Mouse (Mus musculus): ENCODE results near the gene Olfr457. TPM values are rescaled to one million over a fixed set of nuclear protein-coding genes. Genes with fewer than 3 reads are reported as not detected.
"Not testable (repeated sequence)": the region's sequence is repeated elsewhere in the genome, so short reads cannot be mapped to it uniquely, and the experiment has no call there.

The Olfr457 gene
- polyA plus RNA-seq (2014; fragmentation: Nextera tagmentation; extraction: Ambion mirVana), result 0.06 and 0.07 TPM in 2 replicates

DNA sequence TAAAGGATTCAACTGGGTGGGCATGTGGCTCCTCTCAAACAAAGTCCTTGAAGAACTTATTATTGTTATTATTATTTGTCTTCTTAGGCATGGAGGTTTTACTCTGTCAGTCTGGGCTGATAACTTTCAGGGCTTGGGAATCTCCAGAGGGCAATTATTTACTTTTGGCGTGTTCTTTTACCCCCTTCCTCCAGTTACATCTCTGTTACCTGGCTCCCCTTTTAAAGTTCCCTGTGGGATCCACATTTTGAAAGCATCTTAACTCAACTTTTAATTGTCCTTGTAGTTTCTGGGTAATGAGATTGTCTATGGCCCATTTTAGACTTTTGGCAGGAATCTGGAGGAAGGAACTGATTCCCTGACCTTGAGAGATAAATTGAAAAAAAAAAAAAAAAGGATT lies at the start of gene Olfr457:
Gene Olfr457, minus strand, starts transcription at position 101 of the 400 bp plus-strand sequence.
- ATAC-seq (ENCODE audit: low read depth), result no peak
- Histone ChIP-seq H3K9me3 (ENCODE audit: control insufficient read depth, low read length) (no peaks in the 10 kb centered on the region), H3K4me1 (ENCODE audit: control insufficient read depth, insufficient read depth, low read length) (no peaks in the 10 kb centered on the region), H3K4me3 (ENCODE audit: low read depth, low read length) (no peak within 1 kb of the TSS), H3K27me3 (ENCODE audit: control insufficient read depth, insufficient read depth, low read length) (no peaks in the 10 kb centered on the region), H3K36me3 (ENCODE audit: control insufficient read depth, insufficient read depth, low read length) (no peaks in the 10 kb centered on the region), H3K27ac (ENCODE audit: low read depth, low read length) (no peak within 1 kb of the TSS), H3K4me2 (ENCODE audit: low read depth, low read length) (no peak within 1 kb of the TSS), H3K9ac (replicated peaks; ENCODE audit: low read depth, low read length) (no peak within 1 kb of the TSS)
- 81% methylated on average over 1 of the region's 1 CpGs for WGBS

DNA sequence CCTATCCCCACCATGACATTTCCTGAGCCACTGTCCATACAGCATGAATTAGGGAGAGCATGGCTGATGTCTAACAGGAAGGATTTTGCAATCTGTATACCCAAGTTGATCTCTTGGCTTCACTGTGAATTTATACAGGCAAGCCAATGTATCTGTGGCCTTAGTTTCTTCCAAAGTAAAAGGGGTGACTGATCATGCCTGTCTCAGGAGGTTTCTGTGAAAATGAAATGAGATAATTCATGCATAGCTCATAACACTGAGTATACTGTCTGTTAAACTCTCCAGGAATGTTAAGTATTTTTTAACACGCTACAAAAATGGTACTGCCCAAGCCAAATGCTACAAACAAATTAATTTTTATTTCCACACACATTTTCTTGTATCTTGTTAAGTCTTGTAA lies 37.3 kb upstream of the Olfr457 start:
- no peaks in the 10 kb centered on the region for H3K27me3 ChIP-seq (ENCODE audit: control insufficient read depth, insufficient read depth, low read length)
- H3K4me2 ChIP-seq (ENCODE audit: low read depth, low read length), result no peak overlapping the region
- no peak for ATAC-seq (ENCODE audit: low read depth)
- no peaks in the 10 kb centered on the region for H3K4me1 ChIP-seq (ENCODE audit: control insufficient read depth, insufficient read depth, low read length)
- WGBS, result 84% methylated on average over 1 of the region's 1 CpGs
- H3K9ac ChIP-seq (replicated peaks; ENCODE audit: low read depth, low read length), result no peak overlapping the region
- no peak overlapping the region for H3K4me3 ChIP-seq (ENCODE audit: low read depth, low read length)
- no peaks in the 10 kb centered on the region for H3K36me3 ChIP-seq (ENCODE audit: control insufficient read depth, insufficient read depth, low read length)
- H3K27ac ChIP-seq (ENCODE audit: low read depth, low read length), result no peak overlapping the region
- no peaks in the 10 kb centered on the region for H3K9me3 ChIP-seq (ENCODE audit: control insufficient read depth, low read length)

DNA sequence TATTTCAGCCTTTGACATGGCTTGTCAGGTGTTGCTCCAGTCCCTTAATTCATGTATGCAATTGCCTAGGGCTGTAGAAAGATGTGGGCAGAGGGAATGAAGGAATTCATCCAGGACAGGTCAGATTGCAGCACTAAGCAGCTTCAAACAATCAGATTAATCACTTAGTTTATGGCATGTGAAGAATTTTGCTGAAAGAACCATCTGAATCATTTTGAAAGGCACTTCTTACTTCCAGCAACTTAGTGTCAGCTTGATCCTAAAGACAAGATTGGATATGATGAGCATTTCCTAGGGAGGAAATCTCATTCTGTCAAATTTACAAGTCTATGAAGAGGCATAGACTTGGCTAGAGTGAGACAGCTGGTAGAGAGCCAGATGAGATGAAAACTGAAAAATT lies 33.2 kb upstream of the Olfr457 start:
- Histone ChIP-seq H3K4me2 (ENCODE audit: low read depth, low read length) (no peak overlapping the region), H3K9me3 (ENCODE audit: control insufficient read depth, low read length) (no peaks in the 10 kb centered on the region), H3K27ac (ENCODE audit: low read depth, low read length) (no peak overlapping the region), H3K4me1 (ENCODE audit: control insufficient read depth, insufficient read depth, low read length) (no peaks in the 10 kb centered on the region), H3K36me3 (ENCODE audit: control insufficient read depth, insufficient read depth, low read length) (no peaks in the 10 kb centered on the region), H3K9ac (replicated peaks; ENCODE audit: low read depth, low read length) (no peak overlapping the region), H3K27me3 (ENCODE audit: control insufficient read depth, insufficient read depth, low read length) (no peaks in the 10 kb centered on the region), H3K4me3 (ENCODE audit: low read depth, low read length) (no peak overlapping the region)
- no peak for ATAC-seq (ENCODE audit: low read depth)

DNA sequence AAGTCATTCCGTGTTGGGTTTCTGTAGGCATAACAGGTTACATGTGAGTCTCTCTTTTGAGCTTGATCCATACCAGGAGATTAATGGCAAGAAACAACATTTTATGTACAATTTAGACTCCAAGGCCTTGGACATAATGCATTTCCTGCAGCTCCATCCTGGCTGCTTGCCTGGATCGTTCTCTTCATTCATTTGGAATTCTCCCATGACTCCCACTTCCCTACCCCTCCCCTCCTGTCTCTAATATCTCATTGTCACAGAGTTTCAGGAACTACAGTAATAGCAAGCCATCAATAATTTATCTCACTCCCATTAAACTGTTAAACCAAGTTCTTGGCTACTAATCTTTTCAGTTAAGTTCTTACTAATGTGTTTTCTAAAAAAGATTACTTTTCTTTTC lies 27.3 kb upstream of the Olfr457 start:
- Histone ChIP-seq H3K9me3 (ENCODE audit: control insufficient read depth, low read length) (no peaks in the 10 kb centered on the region), H3K4me2 (ENCODE audit: low read depth, low read length) (no peak overlapping the region), H3K4me1 (ENCODE audit: control insufficient read depth, insufficient read depth, low read length) (no peaks in the 10 kb centered on the region), H3K27ac (ENCODE audit: low read depth, low read length) (no peak overlapping the region), H3K4me3 (ENCODE audit: low read depth, low read length) (no peak overlapping the region), H3K9ac (replicated peaks; ENCODE audit: low read depth, low read length) (no peak overlapping the region), H3K27me3 (ENCODE audit: control insufficient read depth, insufficient read depth, low read length) (no peaks in the 10 kb centered on the region), H3K36me3 (ENCODE audit: control insufficient read depth, insufficient read depth, low read length) (no peaks in the 10 kb centered on the region)
- ATAC-seq (ENCODE audit: low read depth), result no peak
- WGBS, result 86% methylated on average over 2 of the region's 2 CpGs

DNA sequence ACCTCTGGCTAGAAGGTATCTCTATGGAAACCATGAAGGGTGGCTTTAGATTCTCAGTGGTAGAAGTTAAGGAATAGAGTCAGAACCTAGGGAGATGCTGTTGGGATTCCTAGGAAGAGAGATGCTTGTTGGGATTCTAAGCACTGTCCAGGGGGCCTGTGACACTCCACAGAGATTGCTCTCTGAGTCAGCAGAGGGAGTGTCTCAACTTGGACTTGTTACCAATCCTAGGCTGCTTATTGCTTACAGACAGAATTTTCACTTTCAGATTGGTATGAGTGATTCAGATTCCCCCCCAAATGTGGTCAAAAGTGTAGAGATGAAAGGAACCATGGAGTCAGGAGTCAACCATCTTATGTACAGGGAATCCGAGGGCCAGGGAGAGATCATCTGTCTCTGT lies 13.6 kb upstream of the Olfr457 start:
- H3K4me1 ChIP-seq (ENCODE audit: control insufficient read depth, insufficient read depth, low read length), result no peaks in the 10 kb centered on the region
- no peaks in the 10 kb centered on the region for H3K36me3 ChIP-seq (ENCODE audit: control insufficient read depth, insufficient read depth, low read length)
- 81% methylated on average over 1 of the region's 1 CpGs for WGBS
- H3K9ac ChIP-seq (replicated peaks; ENCODE audit: low read depth, low read length), result no peak overlapping the region
- no peaks in the 10 kb centered on the region for H3K9me3 ChIP-seq (ENCODE audit: control insufficient read depth, low read length)
- H3K27ac ChIP-seq (ENCODE audit: low read depth, low read length), result no peak overlapping the region
- H3K4me3 ChIP-seq (ENCODE audit: low read depth, low read length), result no peak overlapping the region
- H3K27me3 ChIP-seq (ENCODE audit: control insufficient read depth, insufficient read depth, low read length), result no peaks in the 10 kb centered on the region
- no peak overlapping the region for H3K4me2 ChIP-seq (ENCODE audit: low read depth, low read length)
- ATAC-seq (ENCODE audit: low read depth), result no peak

DNA sequence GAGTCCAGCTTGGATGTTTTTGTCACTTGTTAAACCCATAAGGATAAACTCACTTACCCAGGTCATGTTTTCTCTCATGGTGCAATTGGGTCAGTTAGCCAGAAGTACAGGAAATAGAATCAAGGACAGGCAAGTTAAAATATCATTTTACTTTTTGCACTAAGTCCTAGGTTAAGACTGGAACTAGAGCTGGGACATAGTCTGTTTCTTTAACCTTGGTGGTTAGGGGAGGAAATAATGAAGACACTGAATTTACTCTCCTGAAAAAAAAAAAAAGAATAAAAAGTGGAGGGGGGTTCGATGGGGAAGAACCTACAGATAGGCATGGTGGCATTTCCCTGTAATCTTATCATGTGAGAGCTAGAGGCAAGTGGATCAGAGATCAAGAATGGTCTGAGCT lies 11.0 kb upstream of the Olfr457 start, which contains the start of gene Olfr456:
Gene Olfr456, minus strand, starts transcription at position 101 of the 400 bp plus-strand sequence.
- Histone ChIP-seq H3K9me3 (ENCODE audit: control insufficient read depth, low read length) (no peaks in the 10 kb centered on the region), H3K27me3 (ENCODE audit: control insufficient read depth, insufficient read depth, low read length) (no peaks in the 10 kb centered on the region), H3K4me2 (ENCODE audit: low read depth, low read length) (no peak within 1 kb of the TSS), H3K27ac (ENCODE audit: low read depth, low read length) (no peak within 1 kb of the TSS), H3K9ac (replicated peaks; ENCODE audit: low read depth, low read length) (no peak within 1 kb of the TSS), H3K36me3 (ENCODE audit: control insufficient read depth, insufficient read depth, low read length) (no peaks in the 10 kb centered on the region), H3K4me3 (ENCODE audit: low read depth, low read length) (no peak within 1 kb of the TSS), H3K4me1 (ENCODE audit: control insufficient read depth, insufficient read depth, low read length) (no peaks in the 10 kb centered on the region)
- 90% methylated on average over 1 of the region's 1 CpGs for WGBS
- no peak for ATAC-seq (ENCODE audit: low read depth)

DNA sequence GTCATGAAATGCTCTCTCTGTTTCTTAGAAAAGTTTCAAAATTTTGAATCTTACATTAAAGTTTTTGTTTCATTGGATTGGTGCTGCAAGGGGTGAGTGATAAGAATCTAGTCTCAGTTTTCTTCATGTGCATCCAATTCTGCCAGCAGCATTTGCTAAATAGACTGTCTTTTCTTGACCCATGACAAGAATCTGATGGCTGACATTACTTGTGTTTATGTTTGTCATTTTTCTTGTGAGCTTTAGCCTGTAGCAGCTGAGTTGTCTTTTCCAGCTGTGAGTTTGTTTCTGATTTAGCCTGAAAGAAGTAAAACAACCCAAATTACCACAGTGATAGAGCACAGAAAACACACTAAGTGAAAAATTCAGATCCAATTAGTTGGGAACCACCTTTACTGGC lies 8.5 kb upstream of the Olfr457 start:
- H3K4me1 ChIP-seq (ENCODE audit: control insufficient read depth, insufficient read depth, low read length), result no peaks in the 10 kb centered on the region
- no peak overlapping the region for H3K4me2 ChIP-seq (ENCODE audit: low read depth, low read length)
- H3K9ac ChIP-seq (replicated peaks; ENCODE audit: low read depth, low read length), result no peak overlapping the region
- H3K27ac ChIP-seq (ENCODE audit: low read depth, low read length), result no peak overlapping the region
- no peak for ATAC-seq (ENCODE audit: low read depth)
- no peaks in the 10 kb centered on the region for H3K36me3 ChIP-seq (ENCODE audit: control insufficient read depth, insufficient read depth, low read length)
- no peak overlapping the region for H3K4me3 ChIP-seq (ENCODE audit: low read depth, low read length)
- H3K9me3 ChIP-seq (ENCODE audit: control insufficient read depth, low read length), result no peaks in the 10 kb centered on the region
- no peaks in the 10 kb centered on the region for H3K27me3 ChIP-seq (ENCODE audit: control insufficient read depth, insufficient read depth, low read length)

DNA sequence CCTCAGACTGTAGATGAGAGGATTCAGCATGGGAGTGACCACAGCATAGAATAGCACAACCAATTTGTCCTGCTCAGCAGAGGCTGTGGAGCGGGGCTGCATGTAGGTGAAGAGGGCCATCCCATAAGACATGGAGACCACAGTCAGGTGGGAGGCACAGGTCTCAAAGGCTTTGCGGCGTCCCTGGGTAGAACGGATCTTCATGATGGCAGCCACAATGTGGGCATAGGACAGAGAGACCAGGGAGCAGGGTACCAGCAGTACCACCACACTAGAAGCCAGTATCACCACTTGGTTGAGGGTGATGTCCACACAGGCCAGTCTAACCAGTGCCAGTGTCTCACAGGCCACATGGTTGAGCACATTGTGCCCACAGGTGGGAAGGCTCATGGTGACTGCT lies 4.8 kb downstream of the Olfr457 start:
- not testable (repeated sequence) for H3K36me3 ChIP-seq (ENCODE audit: control insufficient read depth, insufficient read depth, low read length); H3K27me3 ChIP-seq (ENCODE audit: control insufficient read depth, insufficient read depth, low read length); H3K27ac ChIP-seq (ENCODE audit: low read depth, low read length); H3K4me2 ChIP-seq (ENCODE audit: low read depth, low read length); H3K4me3 ChIP-seq (ENCODE audit: low read depth, low read length); ATAC-seq (ENCODE audit: low read depth); H3K9me3 ChIP-seq (ENCODE audit: control insufficient read depth, low read length); H3K9ac ChIP-seq (replicated peaks; ENCODE audit: low read depth, low read length); H3K4me1 ChIP-seq (ENCODE audit: control insufficient read depth, insufficient read depth, low read length)
- 99% methylated on average over 4 of the region's 4 CpGs for WGBS

DNA sequence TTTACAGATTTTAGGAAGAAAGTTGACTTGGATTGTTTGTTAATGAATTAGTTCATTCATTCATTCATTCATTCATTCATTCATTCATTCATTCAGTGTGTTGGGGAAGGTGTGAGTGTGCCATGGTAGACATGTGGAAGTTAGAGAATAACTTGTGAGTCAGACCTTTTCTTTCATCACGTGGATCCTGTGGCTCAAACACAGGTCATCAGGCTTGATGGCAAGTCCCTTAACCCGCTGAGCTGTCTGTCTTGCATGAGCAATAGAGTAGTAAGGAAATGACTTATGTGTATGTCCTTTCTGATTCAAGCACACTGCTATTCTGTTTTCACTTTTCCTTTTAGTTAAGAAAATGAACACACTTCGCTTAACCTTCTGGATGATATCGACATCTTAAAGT lies 5.6 kb downstream of the Olfr457 start:
- Histone ChIP-seq H3K27me3 (ENCODE audit: control insufficient read depth, insufficient read depth, low read length) (no peaks in the 10 kb centered on the region), H3K4me2 (ENCODE audit: low read depth, low read length) (no peak overlapping the region), H3K4me1 (ENCODE audit: control insufficient read depth, insufficient read depth, low read length) (no peaks in the 10 kb centered on the region), H3K36me3 (ENCODE audit: control insufficient read depth, insufficient read depth, low read length) (no peaks in the 10 kb centered on the region), H3K4me3 (ENCODE audit: low read depth, low read length) (no peak overlapping the region), H3K9me3 (ENCODE audit: control insufficient read depth, low read length) (no peaks in the 10 kb centered on the region), H3K27ac (ENCODE audit: low read depth, low read length) (no peak overlapping the region), H3K9ac (replicated peaks; ENCODE audit: low read depth, low read length) (no peak overlapping the region)
- 94% methylated on average over 4 of the region's 4 CpGs for WGBS
- ATAC-seq (ENCODE audit: low read depth), result no peak

DNA sequence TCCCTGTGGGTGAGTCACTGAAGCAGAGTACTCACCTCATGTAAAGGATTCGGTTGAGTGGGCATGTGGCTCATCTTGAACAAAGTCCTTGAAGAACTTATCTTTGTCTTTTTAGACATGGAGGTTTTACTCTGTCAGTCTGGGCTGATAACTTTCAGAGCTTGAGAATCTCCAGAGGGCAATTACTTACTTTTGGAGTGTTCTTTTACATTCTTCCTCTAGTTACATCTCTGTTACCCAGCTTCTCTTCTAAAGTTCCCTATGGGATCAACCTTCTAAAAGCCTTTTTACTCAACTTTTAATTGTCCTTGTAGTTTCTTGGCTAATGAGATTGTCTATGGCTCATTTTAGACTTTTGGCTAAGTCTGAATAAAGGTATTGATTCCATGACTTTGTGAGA lies 11.0 kb downstream of the Olfr457 start, which contains the start of gene Olfr458:
Gene Olfr458, minus strand, starts transcription at position 101 of the 400 bp plus-strand sequence.
- no peak within 1 kb of the TSS for H3K9ac ChIP-seq (replicated peaks; ENCODE audit: low read depth, low read length)
- no peak for ATAC-seq (ENCODE audit: low read depth)
- H3K4me1 ChIP-seq (ENCODE audit: control insufficient read depth, insufficient read depth, low read length), result no peaks in the 10 kb centered on the region
- no peak within 1 kb of the TSS for H3K4me2 ChIP-seq (ENCODE audit: low read depth, low read length)
- WGBS, result 93% methylated on average over 1 of the region's 1 CpGs
- no peaks in the 10 kb centered on the region for H3K36me3 ChIP-seq (ENCODE audit: control insufficient read depth, insufficient read depth, low read length)
- H3K27ac ChIP-seq (ENCODE audit: low read depth, low read length), result no peak within 1 kb of the TSS
- H3K9me3 ChIP-seq (ENCODE audit: control insufficient read depth, low read length), result no peaks in the 10 kb centered on the region
- no peaks in the 10 kb centered on the region for H3K27me3 ChIP-seq (ENCODE audit: control insufficient read depth, insufficient read depth, low read length)
- H3K4me3 ChIP-seq (ENCODE audit: low read depth, low read length), result no peak within 1 kb of the TSS
